In the genomic region with DNA sequence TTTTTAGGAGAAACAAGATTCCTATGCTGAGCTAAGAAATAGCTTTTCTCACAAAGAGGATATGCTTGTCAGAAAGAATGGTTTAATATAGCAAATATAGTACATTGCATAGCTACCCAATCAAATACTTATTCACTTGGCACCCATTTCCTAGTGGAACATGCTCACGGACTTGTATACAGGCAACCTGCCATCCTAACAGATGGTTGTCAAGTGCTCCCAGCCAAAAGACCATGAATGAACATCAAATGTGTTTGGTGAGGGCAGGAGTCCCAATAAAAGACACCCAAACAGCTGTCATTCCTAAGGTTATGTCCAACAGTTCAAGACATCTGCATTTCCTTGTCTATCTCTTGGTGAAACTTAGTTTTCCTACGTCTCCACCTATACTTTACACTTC, we compare ENCODE assay signal across 25 mouse cellular contexts.
A peak's percentile ranks its signal among the peaks of the same experiment; 100 is the strongest.
DNase-seq lines count a peak whose midpoint lies in the region; ATAC-seq and TF ChIP-seq lines count a peak whose summit lies in the region.
"Had no signal": no experiment of that assay in that cellular context is flagged by ENCODE, and none has a peak within 500 bp of the region (broad histone marks: within the 10 kb centered on the region; RNA-seq: fewer than 3 reads in every experiment).

No protein-coding gene starts in this region.

- no peak overlapping the region for H3K4me2 ChIP-seq in forebrain, embryonic 13.5 days
- H3K4me2 ChIP-seq in liver, postnatal 0 days (ENCODE audit: low read depth, low read length), result no peak overlapping the region
- H3K4me2 ChIP-seq: embryonic facial prominence, embryonic 12.5 days; kidney, embryonic 15.5 days; limb, embryonic 15.5 days; lung, embryonic 15.5 days; midbrain, embryonic 15.5 days had no signal

- no peak for TF ChIP-seq EP300 in liver, postnatal 0 days (IDR thresholded peaks at IDR 0.05; ENCODE audit: low read depth)

- no peaks in the 10 kb centered on the region for H3K27me3 ChIP-seq in forebrain, embryonic 13.5 days
- H3K27me3 ChIP-seq in forebrain, embryonic 10.5 days (ENCODE audit: poor library complexity, severe bottlenecking), result no peaks in the 10 kb centered on the region
- no peaks in the 10 kb centered on the region for H3K27me3 ChIP-seq in liver, postnatal 0 days (ENCODE audit: insufficient read depth, low read length)
- H3K27me3 ChIP-seq: CH12.LX; embryonic facial prominence, embryonic 12.5 days; kidney, embryonic 15.5 days; limb, embryonic 15.5 days; lung, embryonic 15.5 days; megakaryocyte, embryonic 14.5 days; midbrain, embryonic 15.5 days; Patski had no signal

- H3K4me3 ChIP-seq in forebrain, embryonic 13.5 days, result no peak overlapping the region
- no peak overlapping the region for H3K4me3 ChIP-seq in forebrain, embryonic 10.5 days
- no peak overlapping the region for H3K4me3 ChIP-seq in liver, postnatal 0 days (ENCODE audit: low read depth, low read length)
- H3K4me3 ChIP-seq: embryonic facial prominence, embryonic 12.5 days; gastrocnemius, adult 2 months; kidney, embryonic 15.5 days; limb, embryonic 15.5 days; lung, embryonic 15.5 days; megakaryocyte, embryonic 14.5 days; midbrain, embryonic 15.5 days had no signal

- WGBS in forebrain, embryonic 13.5 days, result 75% methylated on average over 2 of the region's 2 CpGs
- WGBS in forebrain, embryonic 10.5 days, result 92% methylated on average over 2 of the region's 2 CpGs
- 81% methylated on average over 2 of the region's 2 CpGs for WGBS in liver, postnatal 0 days (ENCODE audit: insufficient replicate concordance)

- H3K36me3 ChIP-seq in forebrain, embryonic 13.5 days (ENCODE audit: poor library complexity, severe bottlenecking), result no peaks in the 10 kb centered on the region
- H3K36me3 ChIP-seq in forebrain, embryonic 10.5 days (replicated peaks), result no peaks in the 10 kb centered on the region
- no peaks in the 10 kb centered on the region for H3K36me3 ChIP-seq in liver, postnatal 0 days (replicated peaks; ENCODE audit: insufficient read depth, low read length)
- H3K36me3 ChIP-seq: embryonic facial prominence, embryonic 12.5 days; G1E; kidney, embryonic 15.5 days; limb, embryonic 15.5 days; lung, embryonic 15.5 days; midbrain, embryonic 15.5 days had no signal

- no peak overlapping the region for H3K9ac ChIP-seq in forebrain, embryonic 13.5 days
- no peak overlapping the region for H3K9ac ChIP-seq in liver, postnatal 0 days (replicated peaks)
- H3K9ac ChIP-seq: embryonic facial prominence, embryonic 12.5 days; kidney, embryonic 15.5 days; limb, embryonic 15.5 days; liver, embryonic 14.5 days; lung, embryonic 15.5 days; midbrain, embryonic 15.5 days had no signal

- H3K9me3 ChIP-seq in forebrain, embryonic 13.5 days (replicated peaks), result no peaks in the 10 kb centered on the region
- no peaks in the 10 kb centered on the region for H3K9me3 ChIP-seq in forebrain, embryonic 10.5 days
- H3K9me3 ChIP-seq in liver, postnatal 0 days (ENCODE audit: low read length), result no peaks in the 10 kb centered on the region
- H3K9me3 ChIP-seq: embryonic facial prominence, embryonic 12.5 days; kidney, embryonic 15.5 days; limb, embryonic 15.5 days; lung, embryonic 15.5 days; megakaryocyte, embryonic 14.5 days; midbrain, embryonic 15.5 days had no signal

- no peak overlapping the region for H3K27ac ChIP-seq in forebrain, embryonic 13.5 days
- H3K27ac ChIP-seq in forebrain, embryonic 10.5 days, result no peak overlapping the region
- H3K27ac ChIP-seq in liver, postnatal 0 days (ENCODE audit: low read depth), result no peak overlapping the region
- H3K27ac ChIP-seq: embryonic facial prominence, embryonic 12.5 days; gastrocnemius, adult 2 months; kidney, embryonic 15.5 days; limb, embryonic 15.5 days; liver, embryonic 14.5 days; lung, embryonic 15.5 days; midbrain, embryonic 15.5 days had no signal

- H3K4me1 ChIP-seq in forebrain, embryonic 13.5 days, result no peaks in the 10 kb centered on the region
- H3K4me1 ChIP-seq in forebrain, embryonic 10.5 days, result no peaks in the 10 kb centered on the region
- no peaks in the 10 kb centered on the region for H3K4me1 ChIP-seq in liver, postnatal 0 days (ENCODE audit: insufficient read depth)
- H3K4me1 ChIP-seq: embryonic facial prominence, embryonic 12.5 days; kidney, embryonic 15.5 days; limb, embryonic 15.5 days; lung, embryonic 15.5 days; megakaryocyte, embryonic 14.5 days; midbrain, embryonic 15.5 days had no signal

- intact Hi-C loops in left cerebral cortex, postnatal 4 days (cut with DNase I), result no loop called here
- intact Hi-C loops in left cerebral cortex, postnatal 36 days (cut with DNase I), result no loop called here

- DNase-seq in forebrain, embryonic 10.5 days (ENCODE audit: extremely low spot score, low spot score), result no peak
- peak; percentile 51 for DNase-seq in left cerebral cortex, postnatal 4 days
- DNase-seq in left cerebral cortex, postnatal 36 days (ENCODE audit: low spot score in 2 of 2), result no peak
- DNase-seq in cerebellum, postnatal 14 days, result peak; percentile 81 to 92
- peak; percentile 2 for DNase-seq in telencephalon, adult 2 months (ENCODE audit: low read depth, low spot score)
- DNase-seq in liver, postnatal 0 days, result no peak
- DNase-seq: B cell, adult 2 months; gastrocnemius, adult 2 months; kidney, adult 11 months; layer of hippocampus, adult 9-11 months; lung, postnatal 36 days; right cerebral cortex, postnatal 4 days; thymus, adult 18-20 months; thymus, postnatal 36 days had no signal

- ATAC-seq in forebrain, embryonic 13.5 days, result peak; percentile 88
- no peak for ATAC-seq in liver, postnatal 0 days
- ATAC-seq: midbrain, embryonic 15.5 days; Patski had no signal

- no peak for TF ChIP-seq CTCF in liver, postnatal 0 days (IDR thresholded peaks at IDR 0.05; ENCODE audit: low read depth)

Comparison
In these comparisons a context has a peak if more than half of its experiments do, and no peak if none do; other contexts are left out.
1. DNase-seq: peak in left cerebral cortex, postnatal 4 days (single experiment), cerebellum, postnatal 14 days (2 of 2) and telencephalon, adult 2 months (single experiment); none in forebrain, embryonic 10.5 days (single experiment), left cerebral cortex, postnatal 36 days (0 of 2) and liver, postnatal 0 days (single experiment).